18 mouse cellular contexts compared by ENCODE assay signal in genomic region chr6:117250051-117250450, GRCm38 (mm10).
DNase-seq lines count a peak whose midpoint lies in the region; ATAC-seq and TF ChIP-seq lines count a peak whose summit lies in the region.
"Had no signal": no experiment of that assay in that cellular context is flagged by ENCODE, and none has a peak within 500 bp of the region (broad histone marks: within the 10 kb centered on the region; RNA-seq: fewer than 3 reads in every experiment).

No protein-coding gene starts in this region.

- peak; percentile 82 for DNase-seq in heart, adult 11 months
- peak; percentile 40 for DNase-seq in left cerebral cortex, postnatal 4 days
- no peak for DNase-seq in left cerebral cortex, postnatal 25 days (ENCODE audit: low spot score in 2 of 2)
- no peak for DNase-seq in Patski (ENCODE audit: low read depth, low spot score)
- peak; percentile 56 for DNase-seq in mesoderm, embryonic 11.5 days (ENCODE audit: low read depth, low spot score)
- DNase-seq in lung, adult 2 months = no peak
- DNase-seq in c-Kit-positive CD71-positive TER-119-positive erythroid progenitor cells, embryonic 14.5 days (ENCODE audit: low spot score) = no peak
- DNase-seq: forebrain, postnatal 0 days; gastrocnemius, adult 2 months; heart, postnatal 4 days; liver; lung, adult 18-20 months; lung, postnatal 4 days; midbrain, embryonic 14.5 days had no signal

- no peak for TF ChIP-seq CTCF in Patski (IDR thresholded peaks at IDR 0.05)
- TF ChIP-seq CTCF in lung, adult 2 months (IDR thresholded peaks at IDR 0.05; ENCODE audit: insufficient read depth, low read length) = no peak

- POLR2A ChIA-PET in Patski (lab: Charles Lee) = interaction anchor here (0.5 to 1.3 kb wide), 3 partner anchors 10 to 88 kb away, joined by 3 to 4 read pairs (median 3); partner anchors contain the start of gene Cxcl12

- in situ Hi-C loops in Patski (cut with MboI; ENCODE audit: low pct_unique_long_range_greater_than_20kb) = no loop called here

- TF ChIP-seq POLR2A in lung, adult 2 months (IDR thresholded peaks at IDR 0.05; ENCODE audit: borderline replicate concordance, extremely low read depth, low read depth, low read length) = no peak

- no peaks in the 10 kb centered on the region for H3K36me3 ChIP-seq in heart, embryonic 12.5 days
- H3K36me3 ChIP-seq: heart, embryonic 13.5 days had no signal

- no peak for ATAC-seq in heart, embryonic 12.5 days (ENCODE audit: insufficient number of reproducible peaks, low FRiP score)
- peak; percentile 80 for ATAC-seq in Patski
- ATAC-seq: forebrain, postnatal 0 days had no signal

- no peak overlapping the region for H3K4me3 ChIP-seq in heart, embryonic 12.5 days
- no peak overlapping the region for H3K4me3 ChIP-seq in lung, adult 2 months (replicated peaks; ENCODE audit: extremely low read depth, low read depth, low read length)
- H3K4me3 ChIP-seq: gastrocnemius, adult 2 months; heart, embryonic 13.5 days; layer of hippocampus, adult 2 months had no signal

- H3K27ac ChIP-seq in heart, embryonic 12.5 days (ENCODE audit: poor library complexity, severe bottlenecking) = no peak overlapping the region
- H3K27ac ChIP-seq: gastrocnemius, adult 2 months; layer of hippocampus, adult 2 months; stomach, postnatal 0 days had no signal

- peaks cover 78% of the 10 kb centered on the region for H3K4me1 ChIP-seq in heart, embryonic 12.5 days (replicated peaks)
- no peaks in the 10 kb centered on the region for H3K4me1 ChIP-seq in lung, adult 2 months (ENCODE audit: control insufficient read depth, insufficient read depth, low read length)

- H3K9ac ChIP-seq in heart, embryonic 12.5 days = no peak overlapping the region
- H3K9ac ChIP-seq: forebrain, postnatal 0 days; heart, embryonic 13.5 days had no signal

- CTCF ChIA-PET in Patski (lab: Charles Lee) = interaction anchor here (0.8 to 1.9 kb wide), 9 partner anchors 9 to 77 kb away, joined by 3 to 9 read pairs (median 3); no protein-coding TSS in a partner anchor

- intact Hi-C loops in left cerebral cortex, postnatal 4 days (cut with DNase I) = no loop called here
- intact Hi-C loops in left cerebral cortex, postnatal 25 days (cut with DNase I) = no loop called here

- 40% methylated on average over 2 of the region's 2 CpGs for WGBS in heart, embryonic 12.5 days
- 45% methylated on average over 2 of the region's 2 CpGs for WGBS in lung, adult 2 months

- no peaks in the 10 kb centered on the region for H3K9me3 ChIP-seq in heart, embryonic 12.5 days (replicated peaks)
- H3K9me3 ChIP-seq: heart, embryonic 13.5 days had no signal

- H3K4me2 ChIP-seq in heart, embryonic 12.5 days = no peak overlapping the region
- H3K4me2 ChIP-seq: heart, embryonic 13.5 days had no signal

- no peaks in the 10 kb centered on the region for H3K27me3 ChIP-seq in heart, embryonic 12.5 days (replicated peaks)
- H3K27me3 ChIP-seq in Patski = no peaks in the 10 kb centered on the region
- H3K27me3 ChIP-seq: heart, embryonic 13.5 days had no signal

Comparison
In these comparisons a context has a peak if more than half of its experiments do, and no peak if none do; other contexts are left out.
1. DNase-seq: peak in heart, adult 11 months (single experiment), left cerebral cortex, postnatal 4 days (single experiment) and mesoderm, embryonic 11.5 days (single experiment); none in left cerebral cortex, postnatal 25 days (0 of 2), Patski (single experiment), lung, adult 2 months (single experiment) and c-Kit-positive CD71-positive TER-119-positive erythroid progenitor cells, embryonic 14.5 days (single experiment).